Mouse (Mus musculus) MEL (cell line): ENCODE results near the gene Foxp3. TPM values are rescaled to one million over a fixed set of nuclear protein-coding genes. Genes with fewer than 3 reads are reported as not detected.

Experiments used
- DNase-seq: peaks from one replicate; pipeline ENCODE4 v3.0.0; 2011; ENCODE audit warnings: low read depth, low spot score
- H3K27ac ChIP-seq: 2 replicates; pipeline ENCODE4 v1.5.1; 2012; ENCODE audit warnings: low read depth, mild to moderate bottlenecking, control low read depth, low read length, moderate library complexity; ENCODE audit not compliant: control insufficient read depth
- H3K27me3 ChIP-seq, 2 experiments: fragments of 150-350 bp in 1 of 2; sonication (generic) in 1 of 2; 2 replicates each; pipeline ENCODE4 v1.6.1; 2012; ENCODE audit warnings: low read length in 2 of 2, mild to moderate bottlenecking in 2 of 2, improper control_type of control experiment in 1 of 2, moderate library complexity in 1 of 2; ENCODE audit not compliant: insufficient read depth in 2 of 2, control insufficient read depth in 1 of 2
- H3K36me3 ChIP-seq, 2 experiments: 2 replicates each; pipeline ENCODE4 v1.6.1; 2012 to 2014; ENCODE audit warnings: low read length in 2 of 2, improper control_type of control experiment in 1 of 2, inconsistent platforms in 1 of 2, mild to moderate bottlenecking in 1 of 2; ENCODE audit not compliant: insufficient read depth in 2 of 2, control insufficient read depth in 1 of 2
- H3K4me1 ChIP-seq, 2 experiments: fragments of 150-350 bp in 1 of 2; sonication (generic) in 1 of 2; 2 replicates each; pipeline ENCODE4 v1.6.1; 2012; ENCODE audit warnings: low read length in 2 of 2, improper control_type of control experiment in 1 of 2, mild to moderate bottlenecking in 1 of 2; ENCODE audit not compliant: insufficient read depth in 2 of 2, control insufficient read depth in 1 of 2
- H3K4me3 ChIP-seq, 2 experiments: fragments of 150-350 bp in 1 of 2; sonication (generic) in 1 of 2; 2 replicates each; pipeline ENCODE4 v1.5.1; 2012; ENCODE audit warnings: low read depth in 2 of 2, low read length in 2 of 2, mild to moderate bottlenecking in 2 of 2, moderate library complexity in 2 of 2, control low read depth in 1 of 2, improper control_type of control experiment in 1 of 2; ENCODE audit not compliant: control insufficient read depth in 1 of 2, insufficient read depth in 1 of 2
- H3K79me2 ChIP-seq: 2 replicates; pipeline ENCODE4 v1.6.1; 2012; ENCODE audit warnings: mild to moderate bottlenecking, low read length, moderate library complexity; ENCODE audit not compliant: control insufficient read depth, poor library complexity, insufficient read depth
- H3K9ac ChIP-seq: 2 replicates; pipeline ENCODE4 v1.6.1; 2012; ENCODE audit warnings: low read depth, mild to moderate bottlenecking, control low read depth, low read length, moderate library complexity; ENCODE audit not compliant: control insufficient read depth, poor library complexity, severe bottlenecking
- H3K9me3 ChIP-seq: fragments of 150-350 bp; sonication (generic); replicated peaks from 2 replicates; pipeline ENCODE4 v1.6.1; 2012; ENCODE audit warnings: mild to moderate bottlenecking, low read length, improper control_type of control experiment, moderate library complexity; ENCODE audit not compliant: insufficient read depth
- BHLHE40 ChIP-seq: IDR thresholded peaks from 2 replicates; pipeline ENCODE4 v1.6.1; 2012; ENCODE audit warnings: low read depth, mild to moderate bottlenecking, inconsistent platforms, low read length, improper control_type of control experiment, borderline replicate concordance
- CHD2 ChIP-seq: IDR thresholded peaks from 2 replicates; pipeline ENCODE4 v1.6.1; 2011; ENCODE audit warnings: low read length, improper control_type of control experiment
- EP300 ChIP-seq, 2 experiments: IDR thresholded peaks; 2 replicates each; pipeline ENCODE4 v1.6.1; 2011; ENCODE audit warnings: improper control_type of control experiment in 2 of 2, low read length in 2 of 2, low read depth in 1 of 2, mild to moderate bottlenecking in 1 of 2
- GABPA ChIP-seq: IDR thresholded peaks from 2 replicates; pipeline ENCODE4 v1.6.1; 2012; ENCODE audit warnings: low read depth, mild to moderate bottlenecking, inconsistent platforms, low read length, improper control_type of control experiment, moderate library complexity
- GATA1 ChIP-seq: IDR thresholded peaks from 2 replicates; pipeline ENCODE4 v1.6.1; 2011; ENCODE audit warnings: low read depth, low read length, improper control_type of control experiment
- JUND ChIP-seq: IDR thresholded peaks from 2 replicates; pipeline ENCODE4 v1.6.1; 2011; ENCODE audit warnings: low read depth, mild to moderate bottlenecking, improper control_type of control experiment, low read length
- KAT2A ChIP-seq: conservative IDR thresholded peaks from 2 replicates; pipeline ENCODE4 v1.6.1; 2012; ENCODE audit warnings: low read depth, low read length, improper control_type of control experiment, inconsistent platforms
- MEF2A ChIP-seq: IDR thresholded peaks from 2 replicates; pipeline ENCODE4 v1.6.1; 2014; ENCODE audit warnings: low read depth, mild to moderate bottlenecking, inconsistent platforms, low read length, improper control_type of control experiment; ENCODE audit not compliant: poor library complexity, insufficient replicate concordance, severe bottlenecking; ENCODE audit errors: extremely low read depth
- MXI1 ChIP-seq: IDR thresholded peaks from 2 replicates; pipeline ENCODE4 v1.6.1; 2011; ENCODE audit warnings: mild to moderate bottlenecking, low read depth, low read length, improper control_type of control experiment
- MYC ChIP-seq: IDR thresholded peaks from 2 replicates; pipeline ENCODE4 v1.6.1; 2011; ENCODE audit warnings: low read depth, mild to moderate bottlenecking, low read length, improper control_type of control experiment, moderate library complexity
- NELFE ChIP-seq: IDR thresholded peaks from 2 replicates; pipeline ENCODE4 v1.6.1; 2011; ENCODE audit warnings: low read depth, low read length, improper control_type of control experiment
- POLR2A ChIP-seq, 2 experiments: IDR thresholded peaks; 2 replicates each; pipeline ENCODE4 v1.6.1; 2011 to 2012; ENCODE audit warnings: low read length in 2 of 2, mild to moderate bottlenecking in 2 of 2, control low read depth in 1 of 2, improper control_type of control experiment in 1 of 2, low read depth in 1 of 2, moderate library complexity in 1 of 2; ENCODE audit not compliant: control insufficient read depth in 1 of 2, insufficient read depth in 1 of 2, poor library complexity in 1 of 2
- POLR2AphosphoS5 ChIP-seq: IDR thresholded peaks from 2 replicates; pipeline ENCODE4 v1.6.1; 2012; ENCODE audit warnings: low read depth, borderline replicate concordance, mild to moderate bottlenecking, inconsistent platforms, low read length, moderate library complexity, mixed read lengths
- SIN3A ChIP-seq: IDR thresholded peaks from 2 replicates; pipeline ENCODE4 v1.6.1; 2012; ENCODE audit warnings: low read length, improper control_type of control experiment, inconsistent platforms
- SMC3 ChIP-seq: IDR thresholded peaks from 2 replicates; pipeline ENCODE4 v1.6.1; 2011; ENCODE audit warnings: low read depth, low read length, improper control_type of control experiment
- TAL1 ChIP-seq: IDR thresholded peaks from 2 replicates; pipeline ENCODE4 v1.6.1; 2012; ENCODE audit warnings: mild to moderate bottlenecking, inconsistent platforms, low read length, moderate library complexity, mixed read lengths
- TBP ChIP-seq: IDR thresholded peaks from 2 replicates; pipeline ENCODE4 v1.8.0; 2011; ENCODE audit warnings: low read depth, low read length, improper control_type of control experiment
- UBTF ChIP-seq: IDR thresholded peaks from 2 replicates; pipeline ENCODE4 v1.6.1; 2012; ENCODE audit warnings: low read depth, mild to moderate bottlenecking, inconsistent platforms, low read length, improper control_type of control experiment, moderate library complexity, borderline replicate concordance; ENCODE audit not compliant: insufficient read depth
- USF1 ChIP-seq: IDR thresholded peaks from 2 replicates; pipeline ENCODE4 v1.6.1; 2014; ENCODE audit warnings: low read depth, mild to moderate bottlenecking, inconsistent platforms, low read length, improper control_type of control experiment, moderate library complexity
- USF2 ChIP-seq, 2 experiments: IDR thresholded peaks; 2 replicates each; pipeline ENCODE4 v1.6.1; 2011 to 2012; ENCODE audit warnings: improper control_type of control experiment in 2 of 2, low read length in 2 of 2, borderline replicate concordance in 1 of 2, inconsistent platforms in 1 of 2, low read depth in 1 of 2, mild to moderate bottlenecking in 1 of 2; ENCODE audit not compliant: insufficient read depth in 1 of 2
- ZC3H11A ChIP-seq: IDR thresholded peaks from 2 replicates; pipeline ENCODE4 v1.6.1; 2012; ENCODE audit warnings: low read depth, mild to moderate bottlenecking, inconsistent platforms, low read length, improper control_type of control experiment
- ZMIZ1 ChIP-seq: IDR thresholded peaks from 2 replicates; pipeline ENCODE4 v1.6.1; 2012; ENCODE audit warnings: low read depth, mild to moderate bottlenecking, inconsistent platforms, low read length, improper control_type of control experiment, moderate library complexity
- ZNF384 ChIP-seq: IDR thresholded peaks from 2 replicates; pipeline ENCODE4 v1.6.1; 2012; ENCODE audit warnings: low read depth, mild to moderate bottlenecking, inconsistent platforms, low read length, improper control_type of control experiment
- polyA plus RNA-seq, 2 experiments: library from polyadenylated mRNA; stranded (reverse) in 1 of 2; unstranded in 1 of 2; fragments of >175 nt in 1 of 2; fragments of >200 nt in 1 of 2; gene quantifications; 2 replicates each; pipeline versions ENCODE4 v1.2.1 to v1.2.4; 2012; ENCODE audit warnings: low replicate concordance in 2 of 2, low read depth in 1 of 2; ENCODE audit not compliant: insufficient read length in 2 of 2, insufficient read depth in 1 of 2, missing spikeins in 1 of 2
- total RNA-seq: library from RNA; depleted of rRNA; stranded (reverse); fragments of 300-350 nt; gene quantifications from 2 replicates; pipeline ENCODE4 v1.2.3, GENCODE M21; 2012

Gene Foxp3
- total and polyA plus RNA-seq, 3 experiments: 0.31 to 0.42 TPM; not detected in 1

- Histone ChIP-seq H3K4me3 (peak overlapping the region in 1 of 2 experiments; percentile 33; a peak in 2 of 4 replicates), H3K27ac (peak overlapping the region; percentile 29), H3K4me1 (peaks cover 8 to 23% of the 10 kb centered on the region in 2 experiments), H3K9ac (peak overlapping the region; percentile 24), H3K27me3 (no peaks in the 10 kb centered on the region), H3K79me2 (no peaks in the 10 kb centered on the region), H3K36me3 (peaks cover 0 to 16% of the 10 kb centered on the region in 2 experiments; a peak in 2 of 4 replicates), H3K9me3 (no peaks in the 10 kb centered on the region)
- peak; percentile 73 for DNase-seq
- TF ChIP-seq GATA1 (no peak; the same call in 1 of the 2 replicates), TBP (peak; percentile 46; the same call in 1 of the 2 replicates)
Measured at GRCm38 (mm10) chrX:7566352-7566751, 7.1 kb upstream of the Foxp3 start.

- 0 out of 2 replicates have a peak, but pooled peaks cover 2% of the 10 kb centered on the region for H3K79me2 ChIP-seq
- no peaks in the 10 kb centered on the region for H3K9me3 ChIP-seq
- peaks cover 0 to 26% of the 10 kb centered on the region in 2 experiments; a peak in 2 of 4 replicates for H3K36me3 ChIP-seq
- H3K4me3 ChIP-seq: no peak overlapping the region
- peaks cover 19 to 34% of the 10 kb centered on the region in 2 experiments for H3K4me1 ChIP-seq
- peak; percentile 40 for DNase-seq
- H3K9ac ChIP-seq: no peak overlapping the region; the same call in 1 of the 2 replicates
- H3K27ac ChIP-seq: peak overlapping the region; percentile 26; the same call in 1 of the 2 replicates
- TF ChIP-seq MXI1: no peak; the same call in 1 of the 2 replicates
- peak; percentile 42; the same call in 1 of the 2 replicates for TF ChIP-seq USF1
- no peaks in the 10 kb centered on the region for H3K27me3 ChIP-seq
Measured at GRCm38 (mm10) chrX:7567491-7567890, 6.0 kb upstream of the Foxp3 start.

- Histone ChIP-seq H3K79me2 (peaks cover 14% of the 10 kb centered on the region), H3K4me3 (no peak overlapping the region), H3K27me3 (no peaks in the 10 kb centered on the region), H3K9me3 (no peaks in the 10 kb centered on the region), H3K36me3 (peaks cover 0 to 28% of the 10 kb centered on the region in 2 experiments; a peak in 2 of 4 replicates), H3K9ac (no peak overlapping the region), H3K27ac (peak overlapping the region; percentile 15; the same call in 1 of the 2 replicates), H3K4me1 (peaks cover 25 to 47% of the 10 kb centered on the region in 2 experiments)
- DNase-seq: peak; percentile 37
- TF ChIP-seq ZNF384 (no peak), USF1 (no peak), USF2 (IDR thresholded peaks at IDR 0.05; ENCODE audit: borderline replicate concordance in 1 of 2, insufficient read depth in 1 of 2, low read depth in 1 of 2, low read length in 2 of 2) (no peak), CHD2 (no peak), SIN3A (no peak), MEF2A (no peak), BHLHE40 (peak; percentile 46; the same call in 1 of the 2 replicates), SMC3 (no peak), TAL1 (peak; percentile 61), MYC (no peak), KAT2A (no peak), UBTF (no peak), JUND (no peak), GABPA (no peak), EP300 (IDR thresholded peaks at IDR 0.05; ENCODE audit: low read depth in 1 of 2, low read length in 2 of 2) (peak in 1 of 2 experiments; percentile 23; a peak in 2 of 4 replicates), POLR2AphosphoS5 (no peak), NELFE (no peak), POLR2A (IDR thresholded peaks at IDR 0.05; ENCODE audit: control insufficient read depth in 1 of 2, insufficient read depth in 1 of 2, low read depth in 1 of 2, low read length in 2 of 2, poor library complexity in 1 of 2) (no peak; a peak in 1 of 4 replicates), GATA1 (peak; percentile 41; the same call in 1 of the 2 replicates), ZC3H11A (no peak), ZMIZ1 (no peak)
Measured at GRCm38 (mm10) chrX:7570481-7571175, 2.8 kb upstream of the Foxp3 start.
